Mouse (Mus musculus) neural tube, embryonic 13.5 days (tissue): ENCODE data around the gene Tcfl5. TPM values are rescaled to one million over a fixed set of nuclear protein-coding genes. Genes with fewer than 3 reads are reported as not detected.

Experiments
- ATAC-seq: fragments of 200-750 bp; cut with Nextera tagmentation; 2 replicates; pipeline ENCODE4 v1.8.0; 2017; ENCODE audit warnings: low read depth, mild to moderate bottlenecking, moderate TSS enrichment, moderate library complexity
- H3K27ac ChIP-seq: fragments of 300-500 bp; sonication (generic); replicated peaks from 2 replicates; pipeline ENCODE4 v1.5.1; 2015; ENCODE audit warnings: moderate library complexity, mild to moderate bottlenecking, inconsistent platforms
- H3K27me3 ChIP-seq: fragments of 300-500 bp; sonication (generic); 2 replicates; pipeline ENCODE4 v1.6.1; 2015; ENCODE audit warnings: mild to moderate bottlenecking, inconsistent platforms
- H3K36me3 ChIP-seq: fragments of 300-500 bp; sonication (generic); 2 replicates; pipeline ENCODE4 v1.6.1; 2015; ENCODE audit warnings: mild to moderate bottlenecking, inconsistent platforms
- H3K4me1 ChIP-seq: fragments of 300-500 bp; sonication (generic); replicated peaks from 2 replicates; pipeline ENCODE4 v1.6.1; 2015; ENCODE audit warnings: inconsistent platforms
- H3K4me2 ChIP-seq: fragments of 300-500 bp; sonication (generic); 2 replicates; pipeline ENCODE4 v1.6.1; 2015; ENCODE audit warnings: inconsistent platforms, mild to moderate bottlenecking, moderate library complexity
- H3K4me3 ChIP-seq: fragments of 300-500 bp; sonication (generic); 2 replicates; pipeline ENCODE4 v1.5.1; 2015; ENCODE audit warnings: mild to moderate bottlenecking, inconsistent platforms
- H3K9ac ChIP-seq: fragments of 300-500 bp; sonication (generic); 2 replicates; pipeline ENCODE4 v1.6.1; 2015; ENCODE audit warnings: moderate library complexity, mild to moderate bottlenecking, inconsistent platforms
- H3K9me3 ChIP-seq: fragments of 300-500 bp; sonication (generic); 2 replicates; pipeline ENCODE4 v1.6.1; 2016; ENCODE audit warnings: inconsistent platforms
- WGBS: fragments of 180-500 bp; shearing (Covaris S2); methylation state at CpG from one replicate; pipeline ENCODE4 v1.1.7; 2015; 5-methylcytosine and 5-hydroxymethylcytosine counted together
- polyA plus RNA-seq: library from polyadenylated mRNA; unstranded; fragments of >200 nt; fragmentation: Nextera tagmentation; extraction: Ambion mirVana; gene quantifications from 2 replicates; pipeline ENCODE4 v1.2.1, GENCODE M21; 2015

The Tcfl5 gene
- polyA plus RNA-seq, 1 experiment from 2014 or later: 0.40 TPM

DNA sequence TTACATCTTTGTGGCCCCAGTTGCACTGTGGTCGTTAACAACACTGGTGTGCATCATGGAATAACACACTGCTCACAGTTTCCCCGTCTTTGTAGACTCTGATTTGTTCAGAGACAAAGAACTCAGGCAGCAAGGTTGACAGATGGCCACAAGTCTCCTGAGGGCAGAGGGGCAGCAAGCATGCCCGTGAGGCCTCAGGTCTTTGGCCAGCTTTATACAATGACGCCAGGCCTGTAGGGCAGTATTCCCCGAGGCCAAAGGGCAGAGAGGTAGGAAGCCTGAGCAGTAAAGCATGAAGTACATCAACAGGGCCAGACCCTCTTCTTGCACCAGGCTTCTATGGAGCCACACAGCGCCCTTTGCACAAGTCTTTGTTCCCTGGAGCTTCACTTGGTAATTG, 12.6 kb upstream of the Tcfl5 start:
- Histone ChIP-seq H3K27me3 (no peaks in the 10 kb centered on the region), H3K36me3 (no peaks in the 10 kb centered on the region), H3K4me3 (no peak overlapping the region), H3K4me2 (no peak overlapping the region), H3K27ac (no peak overlapping the region), H3K9me3 (no peaks in the 10 kb centered on the region), H3K9ac (no peak overlapping the region), H3K4me1 (peaks cover 19% of the 10 kb centered on the region)
- no peak for ATAC-seq
- 35% methylated on average over 6 of the region's 6 CpGs for whole genome bisulfite sequencing

DNA sequence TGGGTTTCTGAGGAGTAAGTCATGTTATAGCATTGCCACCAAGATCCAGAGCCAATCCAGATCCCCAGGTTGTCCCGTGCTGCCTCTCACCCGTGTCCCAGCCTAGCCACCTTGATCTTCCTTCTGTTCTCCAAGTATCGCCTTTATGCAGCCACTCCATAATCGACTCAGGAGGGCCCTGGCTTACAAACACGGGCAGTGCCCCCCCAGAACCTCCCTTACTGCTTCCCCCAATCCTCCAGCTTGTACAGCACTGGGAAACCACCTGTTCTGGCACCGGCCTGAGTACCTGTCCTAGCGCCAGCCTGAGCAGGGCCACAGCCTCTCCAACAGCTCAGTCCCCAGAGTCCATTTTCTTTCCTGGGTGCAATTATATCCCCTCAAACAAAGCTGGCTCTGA, 12.2 kb upstream of the Tcfl5 start:
- Histone ChIP-seq H3K4me2 (no peak overlapping the region), H3K4me3 (no peak overlapping the region), H3K9me3 (no peaks in the 10 kb centered on the region), H3K4me1 (peaks cover 15% of the 10 kb centered on the region), H3K36me3 (no peaks in the 10 kb centered on the region), H3K27me3 (no peaks in the 10 kb centered on the region), H3K9ac (no peak overlapping the region), H3K27ac (no peak overlapping the region)
- 90% methylated on average over 7 of the region's 7 CpGs for WGBS
- ATAC-seq: no peak

DNA sequence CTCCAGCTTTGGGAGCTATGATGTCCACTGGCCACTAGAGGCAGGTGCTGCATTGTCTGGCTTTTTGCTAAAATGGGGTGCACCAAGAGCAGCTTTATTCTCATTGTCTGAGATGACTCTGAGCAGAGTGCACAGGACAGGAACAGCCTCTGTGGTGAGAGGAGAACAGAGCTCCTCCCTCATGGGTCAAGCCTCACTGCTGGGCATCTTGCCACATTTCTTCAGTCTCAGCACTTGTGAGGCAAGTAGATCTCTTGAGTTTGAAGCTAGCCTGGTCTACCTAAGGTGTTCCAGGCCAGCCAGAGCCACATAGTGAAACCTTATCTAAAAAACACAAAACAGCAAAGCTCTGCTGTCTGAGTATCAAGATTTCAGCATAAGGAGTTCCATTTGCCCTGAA, 4.3 kb upstream of the Tcfl5 start:
- H3K9me3 ChIP-seq: peaks cover 21% of the 10 kb centered on the region
- H3K4me2 ChIP-seq: no peak overlapping the region
- no peak overlapping the region for H3K4me3 ChIP-seq
- H3K36me3 ChIP-seq: 0 out of 2 replicates have a peak, but pooled peaks cover 3% of the 10 kb centered on the region
- H3K9ac ChIP-seq: no peak overlapping the region
- H3K4me1 ChIP-seq: 0 out of 2 replicates have a peak, but pooled peaks cover 7% of the 10 kb centered on the region
- ATAC-seq: no peak
- peaks cover 31% of the 10 kb centered on the region for H3K27me3 ChIP-seq
- no peak overlapping the region for H3K27ac ChIP-seq

DNA sequence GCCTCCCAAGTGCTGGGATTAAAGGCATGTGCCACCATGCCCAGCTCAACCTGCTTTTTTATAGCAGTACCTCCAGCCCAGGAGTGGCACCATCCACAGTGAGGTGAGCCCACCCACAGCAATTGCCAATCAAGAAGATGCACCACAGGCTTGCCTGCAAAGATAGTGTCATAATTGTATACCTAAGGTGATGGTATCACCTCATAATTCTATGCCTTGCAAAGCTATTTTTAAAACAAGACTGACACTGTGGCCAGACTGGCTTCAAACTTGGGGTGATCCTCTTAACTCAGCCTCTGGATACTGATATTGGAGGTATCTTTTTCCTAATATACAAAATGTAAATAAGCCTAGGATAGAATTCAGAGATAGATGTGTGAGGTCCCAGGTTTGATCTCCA, 1.1 kb upstream of the Tcfl5 start:
- Histone ChIP-seq H3K36me3 (0 out of 2 replicates have a peak, but pooled peaks cover 3% of the 10 kb centered on the region), H3K27ac (no peak overlapping the region), H3K4me3 (no peak overlapping the region), H3K4me1 (0 out of 2 replicates have a peak, but pooled peaks cover 9% of the 10 kb centered on the region), H3K27me3 (peaks cover 58% of the 10 kb centered on the region), H3K9me3 (peaks cover 21% of the 10 kb centered on the region), H3K4me2 (no peak overlapping the region), H3K9ac (no peak overlapping the region)
- no peak for ATAC-seq

- Histone ChIP-seq H3K27me3 (peaks cover 58% of the 10 kb centered on the region), H3K27ac (no peak overlapping the region), H3K36me3 (0 out of 2 replicates have a peak, but pooled peaks cover 3% of the 10 kb centered on the region), H3K9me3 (peaks cover 21% of the 10 kb centered on the region), H3K4me2 (peak overlapping the region; percentile 51), H3K4me3 (peak overlapping the region; percentile 39), H3K4me1 (0 out of 2 replicates have a peak, but pooled peaks cover 9% of the 10 kb centered on the region), H3K9ac (0 out of 2 replicates have a peak overlapping the region, but pooled peaks have one; percentile 8)
- ATAC-seq: 0 out of 2 replicates have a peak, but pooled peaks have one; percentile 40
- 2% methylated on average over 105 of the region's 112 CpGs for WGBS
Observed at GRCm38 (mm10) chr2:180641576-180642554, 643 bp downstream of the Tcfl5 start.

GRCm38 (mm10) chr2:180611882-180612281, 30.6 kb downstream of the Tcfl5 start:
- H3K27ac ChIP-seq: no peak overlapping the region
- 72% methylated on average over 2 of the region's 2 CpGs for WGBS
- no peaks in the 10 kb centered on the region for H3K4me1 ChIP-seq
- H3K4me2 ChIP-seq: no peak overlapping the region
- H3K9me3 ChIP-seq: no peaks in the 10 kb centered on the region
- H3K27me3 ChIP-seq: no peaks in the 10 kb centered on the region
- no peak overlapping the region for H3K4me3 ChIP-seq
- no peak for ATAC-seq
- H3K36me3 ChIP-seq: peaks cover 6% of the 10 kb centered on the region; the same call in 1 of the 2 replicates
- H3K9ac ChIP-seq: no peak overlapping the region

GRCm38 (mm10) chr2:180610283-180610682, 32.2 kb downstream of the Tcfl5 start:
- no peak overlapping the region for H3K4me2 ChIP-seq
- no peaks in the 10 kb centered on the region for H3K4me1 ChIP-seq
- peaks cover 3% of the 10 kb centered on the region; the same call in 1 of the 2 replicates for H3K36me3 ChIP-seq
- H3K4me3 ChIP-seq: no peak overlapping the region
- H3K27me3 ChIP-seq: no peaks in the 10 kb centered on the region
- H3K9me3 ChIP-seq: no peaks in the 10 kb centered on the region
- no peak for ATAC-seq
- 82% methylated on average over 4 of the region's 4 CpGs for WGBS
- H3K9ac ChIP-seq: no peak overlapping the region
- no peak overlapping the region for H3K27ac ChIP-seq

GRCm38 (mm10) chr2:180604781-180605180, 37.7 kb downstream of the Tcfl5 start:
- Histone ChIP-seq H3K4me1 (peaks cover 25% of the 10 kb centered on the region), H3K27ac (0 out of 2 replicates have a peak overlapping the region, but pooled peaks have one; percentile 18), H3K9me3 (no peaks in the 10 kb centered on the region), H3K27me3 (no peaks in the 10 kb centered on the region), H3K9ac (no peak overlapping the region), H3K36me3 (peaks cover 3% of the 10 kb centered on the region; the same call in 1 of the 2 replicates), H3K4me3 (no peak overlapping the region), H3K4me2 (no peak overlapping the region)
- no peak for ATAC-seq
- WGBS: 48% methylated on average over 6 of the region's 6 CpGs

GRCm38 (mm10) chr2:180600569-180601021, 41.9 kb downstream of the Tcfl5 start:
- H3K4me3 ChIP-seq: no peak overlapping the region
- peak overlapping the region; percentile 62 for H3K4me2 ChIP-seq
- H3K9ac ChIP-seq: peak overlapping the region; percentile 35; the same call in 1 of the 2 replicates
- H3K9me3 ChIP-seq: no peaks in the 10 kb centered on the region
- H3K27ac ChIP-seq: peak overlapping the region; percentile 61
- H3K27me3 ChIP-seq: peaks cover 26% of the 10 kb centered on the region
- WGBS: 16% methylated on average over 9 of the region's 9 CpGs
- ATAC-seq: peak; percentile 25; the same call in 1 of the 2 replicates
- H3K36me3 ChIP-seq: peaks cover 4% of the 10 kb centered on the region
- H3K4me1 ChIP-seq: peaks cover 49% of the 10 kb centered on the region

DNA sequence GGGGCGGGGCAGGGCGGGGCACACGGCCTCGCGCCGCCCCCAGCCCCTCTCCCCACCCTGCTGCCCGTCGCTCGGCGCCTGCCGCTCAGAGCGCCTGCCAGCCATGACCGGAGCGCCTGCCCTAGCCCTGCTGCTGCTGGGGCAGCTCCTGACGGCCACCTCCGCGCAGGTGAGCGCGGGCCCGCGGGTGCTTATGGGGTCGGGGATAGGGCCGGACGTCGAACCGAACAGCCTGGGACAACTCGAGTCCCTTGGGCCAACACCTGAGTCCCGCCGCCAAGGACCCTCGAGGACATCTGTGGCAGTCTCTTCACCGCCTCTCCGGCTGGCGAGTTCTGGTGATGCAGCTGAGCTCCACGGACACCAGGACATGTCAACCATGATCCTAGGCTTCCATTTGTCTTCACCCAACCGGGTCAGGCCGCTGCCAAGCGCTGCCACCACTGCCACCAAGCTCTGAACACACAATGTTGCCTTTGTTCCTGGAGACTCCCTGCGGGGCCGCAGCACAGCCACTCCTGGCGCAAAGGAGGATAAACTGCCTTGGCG, 44.3 kb downstream of the Tcfl5 start:
- Histone ChIP-seq H3K4me2 (peak overlapping the region; percentile 62), H3K27me3 (peaks cover 26% of the 10 kb centered on the region), H3K9ac (peak overlapping the region; percentile 69), H3K9me3 (no peaks in the 10 kb centered on the region), H3K4me1 (peaks cover 42% of the 10 kb centered on the region), H3K27ac (peak overlapping the region; percentile 20), H3K4me3 (peak overlapping the region; percentile 41), H3K36me3 (peaks cover 28% of the 10 kb centered on the region)
- WGBS: under 1% methylated on average over 38 of the region's 41 CpGs
- ATAC-seq: peak; percentile 62

GRCm38 (mm10) chr2:180597490-180597889, 45.0 kb downstream of the Tcfl5 start, which contains the start of gene Col9a3:
Gene Col9a3 (plus strand): TSS chr2:180597790.
- Histone ChIP-seq H3K4me1 (peaks cover 42% of the 10 kb centered on the region), H3K27me3 (peaks cover 26% of the 10 kb centered on the region), H3K27ac (peak within 1 kb of the TSS; percentile 23), H3K9me3 (no peaks in the 10 kb centered on the region), H3K9ac (peak within 1 kb of the TSS; percentile 69), H3K36me3 (peaks cover 35% of the 10 kb centered on the region), H3K4me3 (peak within 1 kb of the TSS; percentile 41), H3K4me2 (peak within 1 kb of the TSS; percentile 62)
- no peak for ATAC-seq
- 45% methylated on average over 4 of the region's 4 CpGs for WGBS
